Mouse (Mus musculus) adrenal gland, adult 18-20 months (tissue): ENCODE data around the gene Kmt2c. TPM values are rescaled to one million over a fixed set of nuclear protein-coding genes. Genes with fewer than 3 reads are reported as not detected.
"Not testable (repeated sequence)": the region's sequence is repeated elsewhere in the genome, so short reads cannot be mapped to it uniquely, and the experiment has no call there.

Source experiments
- DNase-seq, 2 experiments: peaks; one replicate each; pipeline ENCODE4 v3.0.0; 2021 to 2022; ENCODE audit warnings: low spot score in 2 of 2
- total RNA-seq, 2 experiments: library from RNA; stranded (reverse); gene quantifications; 1 replicate in 1 of 2; 2 replicates in 1 of 2; pipeline ENCODE4 v1.2.3; 2021

The Kmt2c gene
- total RNA-seq, 2 experiments from 2014 or later, result 45.0 to 49.1 TPM

DNA sequence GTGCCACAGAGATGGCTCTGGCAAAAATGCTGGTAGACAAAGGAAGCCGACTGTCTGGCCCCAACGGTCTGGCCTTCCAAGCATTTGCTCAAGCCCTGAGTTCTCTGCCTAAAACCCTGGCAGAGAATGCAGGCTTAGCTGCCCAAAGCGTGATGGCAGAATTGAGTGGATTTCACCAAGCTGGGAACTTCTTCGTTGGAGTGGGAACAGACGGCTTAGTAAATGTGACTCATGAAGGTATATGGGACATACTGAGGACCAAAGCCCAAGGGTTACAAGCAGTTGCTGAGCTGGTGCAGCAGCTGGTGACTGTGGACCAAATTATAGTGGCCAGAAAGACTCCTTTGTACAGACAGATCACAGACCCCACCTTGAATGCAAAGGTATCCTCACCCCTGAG is 19.0 kb upstream of the Kmt2c start:
- DNase-seq, result no peak

DNA sequence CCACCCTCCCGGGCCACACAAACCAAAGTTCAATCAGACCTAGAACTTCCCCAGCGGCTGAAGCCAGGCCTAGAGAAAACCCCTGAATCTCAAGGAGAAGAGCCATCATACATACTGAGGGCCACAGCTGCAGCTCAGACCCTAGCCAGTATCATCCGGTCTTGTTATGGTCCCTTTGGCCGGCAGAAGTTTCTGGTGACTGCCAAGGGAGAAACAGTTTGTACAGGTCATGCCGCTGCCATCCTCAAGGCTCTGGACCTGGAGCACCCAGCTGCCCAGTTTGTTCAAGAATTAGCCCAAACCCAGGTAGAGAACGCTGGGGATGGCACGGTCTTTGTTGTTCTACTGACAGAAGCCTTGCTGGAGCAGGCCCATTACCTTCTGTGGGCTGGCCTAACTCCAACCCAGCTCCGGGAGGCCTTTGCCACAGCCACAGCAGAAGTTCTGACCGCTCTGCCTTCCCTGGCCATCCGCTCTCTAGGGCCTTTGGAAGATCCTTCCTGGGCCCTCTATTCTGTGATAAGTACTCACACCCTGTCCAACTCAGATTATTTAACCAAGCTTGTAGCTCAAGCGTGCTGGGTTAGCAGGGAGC is 17.8 kb upstream of the Kmt2c start:
- DNase-seq, result no peak

DNA sequence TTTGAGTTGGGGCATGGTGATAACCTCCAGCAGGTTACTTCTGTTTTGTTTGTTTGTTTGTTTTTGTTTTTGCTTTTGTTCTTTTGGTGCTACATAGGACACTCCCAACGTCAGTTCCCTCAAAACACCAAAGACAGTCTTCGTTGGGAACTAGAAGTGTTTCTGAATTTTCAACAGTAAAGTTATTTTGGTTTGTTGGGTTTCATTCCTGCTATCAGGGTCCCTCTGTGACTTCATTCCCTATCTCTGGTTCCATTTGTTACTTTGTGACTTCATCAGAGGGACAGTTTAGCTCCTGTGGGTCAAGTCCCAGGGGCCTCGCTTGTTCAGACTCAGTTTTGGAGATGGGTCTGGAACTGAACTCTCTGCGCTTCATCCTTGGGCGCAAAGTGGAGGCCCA is 17.2 kb upstream of the Kmt2c start, which contains the start of gene Cct8l1:
Cct8l1 (plus strand) TSS at position 301 of the 400 bp plus-strand sequence.
- DNase-seq, result no peak

DNA sequence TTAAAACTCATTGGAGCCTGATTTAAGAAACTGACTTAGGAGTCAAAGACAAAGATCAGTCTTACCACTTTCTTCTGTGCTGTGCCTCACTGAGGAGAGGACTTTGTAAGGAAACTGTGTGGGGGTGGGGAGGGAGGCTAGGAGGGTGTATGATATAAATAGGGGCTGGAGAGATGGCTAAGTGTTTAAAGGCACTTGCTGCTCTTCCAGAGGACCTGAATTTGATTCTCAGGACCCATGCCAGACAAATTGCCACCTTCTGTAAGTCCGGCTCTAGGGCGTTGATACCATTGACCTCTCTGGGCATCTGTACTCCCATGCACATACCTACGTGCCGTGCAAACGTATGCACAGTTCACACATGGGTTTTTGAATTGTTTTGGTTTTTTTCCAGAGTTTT is 7.5 kb upstream of the Kmt2c start:
- DNase-seq, result no peak

DNA sequence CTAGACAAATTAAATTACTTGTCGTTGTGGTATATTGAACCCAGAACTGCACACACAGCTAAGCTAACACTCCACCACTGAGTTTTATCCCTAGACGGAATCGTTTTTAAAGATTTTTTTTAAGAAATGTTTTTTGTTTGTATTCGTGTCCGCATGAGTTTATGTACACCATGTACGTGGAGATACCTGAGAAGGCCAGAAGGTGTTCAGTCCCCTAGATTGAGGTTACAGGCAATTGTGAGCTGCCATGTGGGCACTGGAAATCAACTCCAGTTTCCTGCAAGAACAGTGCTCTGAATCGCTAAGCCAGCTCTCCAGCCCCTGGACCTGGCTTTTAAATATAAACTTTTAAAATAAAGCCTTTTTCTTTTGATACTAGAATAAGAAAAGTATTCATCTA is 2.1 kb upstream of the Kmt2c start:
- DNase-seq, result no peak

DNA sequence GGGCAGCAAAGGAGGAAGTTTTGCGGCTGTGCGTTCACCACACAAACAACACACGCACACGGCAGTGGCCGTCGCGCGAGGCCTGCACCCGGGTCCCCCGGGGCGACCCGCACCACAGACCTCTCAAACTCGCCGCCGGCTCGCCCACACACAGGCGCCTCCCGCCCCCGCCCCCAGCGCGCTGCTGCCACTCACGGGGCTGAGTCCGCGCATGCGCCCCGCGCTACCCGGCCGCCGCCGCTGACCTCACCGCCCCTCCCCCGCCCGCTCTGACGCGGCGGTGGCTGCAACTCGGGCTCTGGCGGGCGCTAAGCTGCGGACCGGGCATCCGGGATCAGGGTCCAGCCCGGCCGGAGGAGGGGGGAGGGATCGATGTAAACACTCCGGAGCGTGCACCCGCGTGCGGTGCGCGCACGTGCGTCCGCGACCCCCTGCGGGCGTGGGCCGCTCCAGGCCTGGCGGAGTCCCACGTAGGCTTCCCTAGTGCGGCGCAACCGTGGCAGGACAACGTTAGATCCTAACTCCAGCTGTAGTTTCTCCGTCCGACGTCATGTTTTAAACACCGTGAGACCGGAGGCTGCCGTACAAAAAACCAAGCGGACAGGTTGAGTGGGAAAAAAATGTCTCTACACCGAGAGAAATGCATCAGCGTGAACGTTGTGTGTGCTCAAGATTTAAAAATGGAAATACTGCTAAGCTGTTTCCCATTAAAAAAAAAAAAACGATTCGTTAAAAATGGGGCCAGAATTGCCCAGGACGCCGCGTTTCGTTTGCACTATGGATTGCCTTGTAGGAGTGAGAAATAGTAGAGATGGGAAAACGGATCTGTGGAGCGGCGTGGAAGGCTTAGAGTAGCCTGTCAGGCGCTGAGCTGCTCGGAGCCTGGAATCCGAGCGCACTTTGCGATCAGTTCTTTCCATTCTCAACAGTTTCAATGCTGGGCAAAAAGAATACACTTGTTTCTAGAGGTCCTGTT is 1.1 kb upstream of the Kmt2c start:
- DNase-seq, result peak; percentile 99

DNA sequence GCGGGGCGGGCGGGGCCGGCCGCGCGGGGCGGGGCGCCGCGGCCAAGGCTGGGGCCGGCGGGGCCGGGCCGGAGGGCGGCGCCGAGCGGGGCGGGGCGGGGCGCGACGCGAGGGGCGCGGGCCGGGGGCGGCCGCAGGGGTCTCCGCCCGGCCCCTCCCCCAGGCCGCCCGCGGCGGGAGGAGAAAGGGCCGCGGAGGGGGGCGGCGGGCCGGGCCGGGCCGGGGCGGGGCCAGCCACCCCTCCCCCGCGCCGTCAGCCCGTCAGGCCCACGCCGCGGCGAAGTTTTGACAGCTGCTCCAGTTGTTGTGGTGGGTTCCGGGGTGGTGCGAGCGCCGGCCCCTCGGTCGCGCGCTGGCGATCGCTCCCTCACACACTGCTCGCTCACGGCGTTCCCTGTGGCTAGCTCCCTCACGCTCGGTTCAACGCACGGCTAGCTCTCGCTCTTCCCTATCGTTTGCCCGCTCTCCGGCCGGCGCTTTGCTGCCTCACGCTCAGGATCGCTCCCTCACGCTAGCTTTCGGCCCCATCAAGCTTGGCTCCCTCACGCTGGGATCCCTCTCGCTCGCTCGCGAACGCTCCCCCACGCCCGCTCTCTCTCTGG is 339 bp upstream of the Kmt2c start:
- peak; percentile 81 to 82 for DNase-seq

DNA sequence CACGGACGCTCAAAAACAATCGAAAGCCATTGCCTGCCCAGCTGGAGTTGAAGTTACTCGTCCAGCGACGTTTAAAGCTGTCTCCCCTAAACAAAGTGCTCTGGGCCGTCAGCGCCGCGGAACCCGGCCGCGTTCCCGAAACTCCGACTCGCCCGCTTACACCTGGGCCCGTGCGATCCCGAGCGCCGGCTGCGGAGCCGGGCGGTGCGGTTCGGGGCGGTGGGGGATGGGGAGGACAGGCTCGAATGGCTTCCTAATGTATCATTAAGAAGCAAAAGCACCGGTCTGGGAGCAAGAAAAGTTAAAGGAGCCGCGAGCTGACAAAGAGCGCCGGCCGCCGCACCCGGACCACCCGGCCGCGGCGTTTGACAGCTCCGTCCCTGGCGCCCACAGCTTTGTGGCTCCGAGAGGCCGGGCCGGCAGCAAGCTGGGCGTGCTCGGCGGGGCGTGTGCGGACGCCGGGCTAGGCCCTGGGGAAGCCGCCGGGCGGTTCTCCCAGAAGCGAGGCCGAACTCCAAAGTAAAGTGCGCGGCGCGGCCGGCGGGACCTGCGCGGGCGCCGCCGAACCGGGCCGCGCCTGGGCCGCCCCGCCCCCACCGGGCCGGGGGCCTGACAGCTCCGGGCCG is 750 bp downstream of the Kmt2c start:
- DNase-seq, result peak; percentile 63 to 66

DNA sequence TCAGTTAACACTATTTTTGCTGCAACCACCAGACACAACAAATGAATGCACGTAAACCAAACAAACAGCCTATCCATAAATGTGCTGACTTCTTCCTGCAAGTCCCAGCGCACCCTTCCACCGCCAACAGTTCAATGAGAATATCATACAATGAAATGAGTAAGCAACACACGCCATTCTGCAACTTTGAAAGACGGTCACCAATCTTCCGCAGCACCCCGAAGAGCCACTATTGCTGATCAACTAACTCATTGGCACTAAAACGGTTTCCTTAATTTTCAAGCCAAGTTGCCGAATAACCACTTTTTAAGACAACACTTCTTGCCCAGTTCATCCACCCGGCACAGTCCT is 1.2 kb downstream of the Kmt2c start:
- no peak for DNase-seq

DNA sequence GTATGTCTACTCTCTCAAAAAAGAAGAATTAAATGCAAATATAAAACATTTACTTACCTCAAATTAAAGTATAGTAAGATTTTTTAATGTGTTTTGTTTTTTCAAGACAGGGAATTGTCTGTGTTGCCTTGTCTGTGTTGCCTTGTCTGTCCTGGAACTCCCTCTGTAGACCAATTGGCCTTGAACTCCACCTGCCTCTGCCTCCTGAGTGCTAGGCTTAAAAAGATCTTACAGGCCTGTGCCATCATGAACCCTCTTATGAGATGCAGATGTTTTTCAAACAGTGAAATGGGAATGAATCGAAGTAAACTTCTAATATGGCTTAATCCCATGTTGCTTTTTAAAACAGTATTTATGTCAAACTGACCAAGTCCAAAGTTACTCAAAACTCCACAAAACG is 1.9 kb downstream of the Kmt2c start:
- no peak for DNase-seq

DNA sequence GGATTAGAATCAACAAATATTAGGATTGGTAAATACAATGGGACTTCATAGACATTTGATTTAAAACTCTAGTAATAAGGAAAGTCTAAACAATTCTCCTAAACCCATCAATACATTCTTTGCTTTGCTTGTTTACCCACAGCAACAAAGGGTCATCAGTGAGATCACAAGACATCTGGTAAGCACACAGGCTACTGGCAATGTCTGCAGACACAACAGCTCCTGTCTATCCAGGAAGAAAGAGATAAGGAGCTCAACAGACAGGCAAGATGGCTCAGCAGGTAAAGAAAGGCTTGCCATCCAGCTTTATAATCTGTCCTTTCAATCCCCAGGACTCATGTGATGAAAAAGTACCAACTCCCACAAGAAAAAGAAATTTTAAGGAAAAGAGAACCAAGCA is 19.7 kb downstream of the Kmt2c start:
- DNase-seq, result no peak

DNA sequence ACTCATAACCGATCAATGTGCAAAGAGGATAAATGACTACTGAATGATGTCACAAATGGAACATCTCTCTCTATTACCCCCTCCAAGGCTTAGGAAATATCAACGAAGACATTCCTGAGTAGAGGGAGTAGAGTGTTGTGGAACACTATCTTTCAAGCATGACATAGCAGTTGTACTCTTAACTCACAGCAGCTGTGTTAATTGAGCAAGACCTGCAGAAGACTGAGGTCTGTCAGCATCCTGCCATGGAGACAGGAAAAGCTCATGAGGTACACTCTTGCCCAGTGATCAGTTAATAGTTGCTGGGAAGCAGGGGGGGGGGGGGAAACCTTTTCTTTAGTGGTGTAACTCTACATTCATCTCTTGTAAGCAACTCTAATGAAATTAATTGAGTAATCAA is 22.8 kb downstream of the Kmt2c start:
- DNase-seq, result no peak

DNA sequence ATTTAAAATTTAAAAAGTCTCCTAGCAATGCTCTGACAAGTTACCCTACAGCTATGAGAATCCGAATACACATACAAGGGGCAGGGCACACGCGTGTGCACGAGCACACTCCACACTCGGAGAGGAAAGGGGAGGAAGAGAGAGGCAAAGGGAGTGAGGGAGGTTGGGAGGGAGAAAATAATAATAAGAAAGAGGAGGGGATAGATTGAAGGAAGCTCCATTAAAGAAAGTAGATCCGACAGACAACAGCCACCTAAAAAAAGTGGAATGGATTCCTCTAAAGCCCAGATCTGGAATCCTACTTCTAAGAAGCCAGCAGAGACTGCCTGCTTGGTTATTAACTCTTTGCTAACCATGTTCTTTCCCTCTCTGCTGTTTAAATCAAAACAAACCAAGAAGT is 26.5 kb downstream of the Kmt2c start:
- no peak for DNase-seq

DNA sequence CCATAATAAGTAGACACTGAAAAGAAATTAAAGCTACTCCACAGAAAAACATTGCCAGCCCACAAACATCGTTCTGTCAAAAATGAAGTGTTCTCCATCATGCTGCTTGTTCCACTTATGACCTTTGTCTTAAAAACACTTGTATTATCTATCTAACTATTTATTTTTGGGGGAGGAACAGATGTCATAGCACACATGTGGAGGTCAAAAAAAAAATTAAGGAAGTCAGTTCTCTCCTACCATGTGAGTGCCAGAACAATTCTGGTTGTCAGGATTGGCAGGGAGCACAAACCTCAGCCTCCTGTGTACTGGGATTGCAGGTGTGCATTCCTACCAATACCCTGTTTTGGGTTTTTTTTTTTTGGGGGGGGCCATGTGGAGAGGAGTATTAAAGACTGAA is 36.6 kb downstream of the Kmt2c start:
- DNase-seq, result no peak

DNA sequence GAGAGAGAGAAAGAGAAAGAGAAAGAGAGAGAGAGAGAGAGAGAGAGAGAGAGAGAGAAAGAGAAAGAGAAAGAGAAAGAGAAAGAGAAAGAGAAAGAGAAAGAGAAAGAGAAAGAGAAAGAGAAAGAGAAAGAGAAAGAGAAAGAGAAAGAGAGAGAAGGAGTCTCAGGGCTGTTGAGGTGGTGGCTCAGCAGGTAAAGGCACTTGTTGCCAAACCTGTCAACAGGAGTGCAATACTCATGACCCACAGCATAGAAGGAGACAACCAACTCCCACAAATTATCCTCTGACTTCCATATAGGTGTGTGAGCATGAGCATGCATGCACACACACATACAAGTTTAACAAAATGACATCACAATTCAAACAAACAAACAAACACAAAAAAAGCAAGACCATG is 43.2 kb downstream of the Kmt2c start:
- not testable (repeated sequence) for DNase-seq

DNA sequence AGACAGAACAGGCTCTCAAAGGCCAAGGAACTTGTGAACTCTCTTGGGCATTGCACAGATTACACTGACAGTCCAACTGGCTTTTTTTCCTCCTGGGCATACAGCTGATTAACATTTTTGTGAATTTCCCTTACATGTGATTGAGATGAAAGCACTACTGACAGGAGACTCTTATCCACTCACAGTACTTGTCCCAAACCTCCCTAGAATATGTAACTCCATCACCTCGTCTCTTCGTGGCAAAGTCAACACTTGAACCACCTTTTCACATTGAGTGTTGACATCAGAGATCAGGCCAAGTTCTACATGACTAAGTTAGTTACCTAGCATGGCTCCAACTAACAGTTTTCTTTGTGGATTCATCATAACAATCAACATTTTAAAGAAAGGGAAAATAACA is 45.9 kb downstream of the Kmt2c start:
- no peak for DNase-seq

DNA sequence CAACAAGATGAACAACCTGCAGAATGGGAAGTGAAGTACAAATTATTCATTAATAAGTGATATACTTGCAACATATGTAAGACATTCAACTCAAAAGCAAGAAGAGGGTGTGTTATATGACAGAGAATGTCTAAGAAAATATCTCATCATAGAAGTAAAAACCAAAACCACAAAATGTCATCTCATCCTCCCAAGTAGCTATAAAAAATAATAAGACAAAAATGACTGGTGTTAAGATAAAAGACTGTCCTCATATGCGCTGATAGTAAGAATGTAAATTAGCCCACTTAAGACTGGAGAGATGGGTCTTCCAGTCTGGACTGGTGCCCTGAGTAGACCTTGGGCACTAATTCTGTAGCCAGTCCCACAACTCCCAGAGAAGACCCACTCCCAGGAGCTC is 61.1 kb downstream of the Kmt2c start:
- DNase-seq, result no peak

DNA sequence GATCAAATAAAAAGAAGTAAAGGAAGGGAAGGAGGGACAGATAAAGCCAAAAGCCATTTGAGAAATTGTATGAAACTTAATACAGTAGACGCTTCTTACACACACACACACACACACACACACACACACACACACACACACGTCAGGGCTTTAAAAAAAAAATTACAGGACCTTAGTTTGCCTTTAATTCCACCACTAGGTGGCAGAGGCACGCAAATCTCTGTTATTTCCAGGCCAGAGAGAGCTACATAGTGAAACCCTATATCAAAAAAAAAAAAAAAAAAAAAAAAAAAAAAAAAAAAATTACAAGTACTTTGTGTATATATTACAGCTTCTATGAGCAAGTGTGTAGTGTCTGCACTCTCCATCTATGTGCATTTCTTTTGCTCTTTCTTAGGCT is 62.5 kb downstream of the Kmt2c start:
- DNase-seq, result peak; percentile 31 to 36

DNA sequence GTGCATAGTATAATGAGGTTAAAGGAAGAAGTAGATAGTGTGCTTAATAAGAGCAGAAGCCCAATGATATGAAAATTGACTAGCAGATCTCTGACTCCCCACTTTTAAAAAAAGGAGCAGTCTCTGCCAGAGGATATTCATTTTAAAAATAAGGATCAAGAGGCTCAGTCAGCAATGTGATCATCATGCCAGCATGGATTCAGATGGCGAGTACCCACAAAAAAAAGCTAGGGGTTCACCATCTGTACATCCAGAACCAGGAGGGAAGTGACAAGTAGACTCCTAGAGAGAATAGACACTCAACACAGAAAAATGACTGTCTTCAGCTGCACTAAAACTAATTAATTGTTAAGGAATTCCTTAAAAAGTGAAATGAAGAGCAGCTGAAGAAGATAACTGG is 76.0 kb downstream of the Kmt2c start:
- no peak for DNase-seq

DNA sequence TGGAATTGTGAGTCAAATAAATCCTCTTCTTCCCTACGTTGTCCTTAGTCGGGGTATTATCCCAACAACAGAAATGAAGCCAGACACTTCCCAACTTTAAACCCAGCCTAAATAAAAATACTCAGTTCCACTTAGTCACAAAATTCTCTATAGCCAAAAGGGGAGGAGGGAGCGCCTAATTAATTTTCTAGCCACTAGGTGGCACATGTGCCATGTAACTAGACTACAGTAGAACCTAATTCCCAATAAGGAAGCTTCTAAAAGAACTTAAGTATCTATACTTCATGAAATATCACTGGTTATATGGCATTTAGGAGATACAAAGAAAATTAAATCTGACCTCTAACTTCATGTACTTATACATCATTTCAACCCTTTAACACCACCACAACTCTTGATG is 78.0 kb downstream of the Kmt2c start:
- DNase-seq, result peak; percentile 50 to 51

DNA sequence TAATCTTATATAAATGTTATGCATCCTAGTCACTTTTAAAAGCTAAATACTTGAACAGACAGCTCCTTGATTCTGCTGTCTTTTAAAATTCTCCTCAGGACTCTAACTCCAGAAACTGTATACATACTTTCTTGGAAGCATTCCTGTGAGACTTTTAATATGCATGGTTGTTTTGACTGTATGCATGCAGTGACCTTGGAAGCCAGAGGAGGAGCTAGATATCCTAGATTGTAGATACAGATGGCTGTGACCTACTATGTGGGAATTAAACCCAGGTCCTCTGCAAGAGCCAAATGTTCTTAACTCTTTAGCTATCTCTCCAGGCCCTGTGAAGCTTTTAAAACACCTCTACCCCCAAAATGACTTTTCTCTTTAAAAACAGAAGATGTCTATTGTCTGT is 83.2 kb downstream of the Kmt2c start:
- DNase-seq, result no peak

DNA sequence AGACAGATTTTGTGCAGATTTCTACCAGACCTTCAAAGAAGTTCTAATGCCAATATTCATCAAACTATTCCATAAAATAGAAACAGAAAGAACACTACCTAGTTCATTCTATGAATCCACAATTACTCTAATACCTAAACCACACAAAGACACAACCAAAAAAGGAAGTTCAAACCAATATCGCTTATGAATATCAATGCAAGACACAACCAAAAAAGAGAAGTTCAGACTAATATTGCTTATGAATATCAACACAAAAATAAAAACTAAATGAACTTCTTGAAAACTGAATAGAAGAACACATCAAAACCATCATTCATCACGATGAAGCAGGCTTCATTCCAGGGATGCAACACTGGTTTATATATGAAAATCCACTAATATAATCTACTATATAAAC is 101.9 kb downstream of the Kmt2c start:
- no peak for DNase-seq
